ENCODE assay signal across 9 mouse cellular contexts in the genomic region with DNA sequence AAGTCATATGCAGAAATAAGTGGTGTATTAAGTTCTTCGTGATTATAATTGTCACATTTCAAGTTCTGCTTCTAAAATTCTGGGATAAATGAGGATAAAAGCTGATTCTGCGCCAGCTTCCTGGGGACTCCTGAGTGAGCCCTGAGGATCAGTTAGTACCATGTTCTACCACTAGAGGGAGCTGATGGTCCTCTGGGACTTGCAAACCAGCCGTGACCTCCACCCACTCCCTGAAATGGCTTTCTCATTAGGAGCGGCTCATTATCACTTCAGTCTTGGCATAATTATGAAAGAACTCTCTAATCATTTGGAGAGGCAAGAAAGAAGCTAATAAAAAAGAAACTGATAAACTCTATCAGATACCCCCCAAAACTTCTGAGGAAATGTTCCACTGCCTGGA. TPM values are rescaled to one million over a fixed set of nuclear protein-coding genes. Genes with fewer than 3 reads are reported as not detected.
DNase-seq lines count a peak whose midpoint lies in the region; ATAC-seq and TF ChIP-seq lines count a peak whose summit lies in the region.
"Had no signal": no experiment of that assay in that cellular context is flagged by ENCODE, and none has a peak within 500 bp of the region (broad histone marks: within the 10 kb centered on the region; RNA-seq: fewer than 3 reads in every experiment).

No protein-coding gene starts in this region.

- TF ChIP-seq CTCF in brain, embryonic 14.5 days (IDR thresholded peaks at IDR 0.05; ENCODE audit: borderline replicate concordance, extremely low read depth, insufficient read depth, insufficient read length), result peak; percentile 86
- peak; percentile 85 for TF ChIP-seq CTCF in liver, postnatal 0 days (IDR thresholded peaks at IDR 0.05; ENCODE audit: low read depth)

- H3K36me3 ChIP-seq in forebrain, embryonic 13.5 days (ENCODE audit: poor library complexity, severe bottlenecking), result no peaks in the 10 kb centered on the region
- no peaks in the 10 kb centered on the region for H3K36me3 ChIP-seq in kidney, embryonic 15.5 days
- no peaks in the 10 kb centered on the region for H3K36me3 ChIP-seq in liver, postnatal 0 days (replicated peaks; ENCODE audit: insufficient read depth, low read length)

- peak; percentile 77; the same call in 1 of the 2 replicates for ATAC-seq in forebrain, embryonic 13.5 days
- ATAC-seq in kidney, embryonic 15.5 days (replicated peaks; ENCODE audit: low FRiP score), result 0 out of 2 replicates have a peak, but pooled peaks have one; percentile 60
- ATAC-seq in liver, postnatal 0 days, result no peak

- no peaks in the 10 kb centered on the region for H3K9me3 ChIP-seq in forebrain, embryonic 13.5 days (replicated peaks)
- no peaks in the 10 kb centered on the region for H3K9me3 ChIP-seq in kidney, embryonic 15.5 days (replicated peaks)
- no peaks in the 10 kb centered on the region for H3K9me3 ChIP-seq in liver, postnatal 0 days (ENCODE audit: low read length)

- H3K4me3 ChIP-seq in forebrain, embryonic 13.5 days, result no peak overlapping the region
- H3K4me3 ChIP-seq in kidney, embryonic 15.5 days (replicated peaks), result no peak overlapping the region
- H3K4me3 ChIP-seq in liver, postnatal 0 days (ENCODE audit: low read depth, low read length), result no peak overlapping the region

- peak; percentile 56 to 93 for DNase-seq in adrenal gland, adult (ENCODE audit: inconsistent age in 2 of 2, low spot score in 1 of 2)
- DNase-seq in adrenal gland, postnatal 4 days (ENCODE audit: low spot score in 2 of 2), result no peak
- peak; percentile 77 for DNase-seq in 3T3-L1 (ENCODE audit: low read depth, low spot score)
- peak; percentile 89 for DNase-seq in brain, embryonic 14.5 days (ENCODE audit: low read depth)
- peak; percentile 41 for DNase-seq in liver, postnatal 0 days
- DNase-seq in right cerebral cortex, postnatal 4 days, result peak; percentile 19

- TF ChIP-seq EP300 in liver, postnatal 0 days (IDR thresholded peaks at IDR 0.05; ENCODE audit: low read depth), result no peak

- no peaks in the 10 kb centered on the region for H3K4me1 ChIP-seq in forebrain, embryonic 13.5 days
- H3K4me1 ChIP-seq in kidney, embryonic 15.5 days, result no peaks in the 10 kb centered on the region
- no peaks in the 10 kb centered on the region for H3K4me1 ChIP-seq in liver, postnatal 0 days (ENCODE audit: insufficient read depth)

- no peak overlapping the region for H3K4me2 ChIP-seq in forebrain, embryonic 13.5 days
- H3K4me2 ChIP-seq in kidney, embryonic 15.5 days, result no peak overlapping the region
- H3K4me2 ChIP-seq in liver, postnatal 0 days (ENCODE audit: low read depth, low read length), result no peak overlapping the region

- no peak overlapping the region for H3K27ac ChIP-seq in forebrain, embryonic 13.5 days
- no peak overlapping the region for H3K27ac ChIP-seq in kidney, embryonic 15.5 days
- no peak overlapping the region for H3K27ac ChIP-seq in liver, postnatal 0 days (ENCODE audit: low read depth)

- no peak for TF ChIP-seq POLR2A in brain, embryonic 14.5 days (IDR thresholded peaks at IDR 0.05; ENCODE audit: borderline replicate concordance, extremely low read depth, insufficient read depth, insufficient read length, poor library complexity, severe bottlenecking)

- H3K27me3 ChIP-seq in forebrain, embryonic 13.5 days, result 0 out of 2 replicates have a peak, but pooled peaks cover 4% of the 10 kb centered on the region
- no peaks in the 10 kb centered on the region for H3K27me3 ChIP-seq in kidney, embryonic 15.5 days
- H3K27me3 ChIP-seq in liver, postnatal 0 days (ENCODE audit: insufficient read depth, low read length), result no peaks in the 10 kb centered on the region

- H3K9ac ChIP-seq in forebrain, embryonic 13.5 days, result no peak overlapping the region
- H3K9ac ChIP-seq in kidney, embryonic 15.5 days, result no peak overlapping the region
- no peak overlapping the region for H3K9ac ChIP-seq in liver, postnatal 0 days (replicated peaks)

- WGBS in forebrain, embryonic 13.5 days, result 12% methylated on average over 4 of the region's 4 CpGs
- WGBS in kidney, embryonic 15.5 days, result 16% methylated on average over 4 of the region's 4 CpGs
- 13% methylated on average over 4 of the region's 4 CpGs for WGBS in liver, postnatal 0 days (ENCODE audit: insufficient replicate concordance)

RNA-seq across cellular contexts. Expression of gene Lrrc30, which starts 19.0 kb away (rescaled TPM):
- under 1 TPM; 0.50 to 0.62 TPM for total RNA-seq in adrenal gland, postnatal 4 days (2021)
- not detected in 2 replicates for polyA plus RNA-seq in brain, embryonic 14.5 days (2012; rRNA removed)
- polyA plus RNA-seq in forebrain, embryonic 13.5 days (2015; fragmentation: Nextera tagmentation; extraction: Ambion mirVana), result not detected in 2 replicates
- polyA plus RNA-seq in kidney, embryonic 15.5 days (2015; fragmentation: Nextera tagmentation; extraction: Ambion mirVana), result 0.36 TPM in 1 of 2 replicates, not detected in the other
- not detected in 2 replicates for polyA plus RNA-seq in liver, postnatal 0 days (2015; fragmentation: Nextera tagmentation; extraction: Ambion mirVana)
- polyA plus RNA-seq: heart, embryonic 16.5 days had no signal

RNA-seq across cellular contexts. Expression of gene Lama1, which starts 45.6 kb away (rescaled TPM):
- total RNA-seq in adrenal gland, postnatal 4 days (2021), result 10 to 100 TPM; 21.6 to 34.4 TPM
- polyA plus RNA-seq in brain, embryonic 14.5 days (2012; rRNA removed), result 10.5 and 14.0 TPM in 2 replicates
- polyA plus RNA-seq in forebrain, embryonic 13.5 days (2015; fragmentation: Nextera tagmentation; extraction: Ambion mirVana), result 4.7 and 6.7 TPM in 2 replicates
- polyA plus RNA-seq in kidney, embryonic 15.5 days (2015; fragmentation: Nextera tagmentation; extraction: Ambion mirVana), result 37.6 and 42.1 TPM in 2 replicates
- polyA plus RNA-seq in liver, postnatal 0 days (2015; fragmentation: Nextera tagmentation; extraction: Ambion mirVana), result 0.34 and 0.72 TPM in 2 replicates

Comparison
In these comparisons a context has a peak if more than half of its experiments do, and no peak if none do; other contexts are left out.
1. DNase-seq: peak in adrenal gland, adult (2 of 2), 3T3-L1 (single experiment), brain, embryonic 14.5 days (single experiment), liver, postnatal 0 days (single experiment) and right cerebral cortex, postnatal 4 days (single experiment); none in adrenal gland, postnatal 4 days (0 of 2).